Mouse (Mus musculus) frontal cortex, postnatal 36 days (tissue): ENCODE data around the gene Gipc3.

Source experiments
- DNase-seq, 2 experiments: peaks; one replicate each; pipeline ENCODE4 v3.0.0; 2022; ENCODE audit warnings: low spot score in 2 of 2

Gene Gipc3

GRCm38 (mm10) chr10:81346453-81347067 lies 3.5 kb upstream of the Gipc3 start:
- peak in 1 of 2 experiments; percentile 70 for DNase-seq

GRCm38 (mm10) chr10:81345162-81345534 lies 2.1 kb upstream of the Gipc3 start:
- DNase-seq = no peak

GRCm38 (mm10) chr10:81344421-81345161 lies 1.5 kb upstream of the Gipc3 start:
- DNase-seq = no peak

- DNase-seq = no peak
These were observed 1.6 kb downstream of the Gipc3 start for GRCm38 (mm10) chr10:81341333-81341949.

- no peak for DNase-seq
These were observed 2.3 kb downstream of the Gipc3 start for GRCm38 (mm10) chr10:81340551-81341332.

- DNase-seq = no peak
These were observed 6.5 kb downstream of the Gipc3 start for GRCm38 (mm10) chr10:81336558-81336957.

GRCm38 (mm10) chr10:81335393-81336340 lies 7.4 kb downstream of the Gipc3 start:
- DNase-seq = no peak

GRCm38 (mm10) chr10:81334324-81334723 lies 8.7 kb downstream of the Gipc3 start:
- DNase-seq = no peak

GRCm38 (mm10) chr10:81332277-81332676 lies 10.8 kb downstream of the Gipc3 start:
- DNase-seq = no peak

- no peak for DNase-seq
These were observed 13.1 kb downstream of the Gipc3 start for GRCm38 (mm10) chr10:81330007-81330406.

GRCm38 (mm10) chr10:81329194-81329975 lies 13.7 kb downstream of the Gipc3 start:
- DNase-seq = no peak

- DNase-seq = no peak
These were observed 14.7 kb downstream of the Gipc3 start, which contains the start of gene Tbxa2r for GRCm38 (mm10) chr10:81328386-81328785. Gene Tbxa2r, plus strand, starts transcription at chr10:81328731.

- no peak for DNase-seq
These were observed 15.1 kb downstream of the Gipc3 start for GRCm38 (mm10) chr10:81327959-81328358.

GRCm38 (mm10) chr10:81326858-81327257 lies 16.2 kb downstream of the Gipc3 start:
- DNase-seq = no peak

- no peak for DNase-seq
These were observed 17.3 kb downstream of the Gipc3 start for GRCm38 (mm10) chr10:81325781-81326180.

GRCm38 (mm10) chr10:81325176-81325575 lies 17.9 kb downstream of the Gipc3 start:
- DNase-seq = no peak

GRCm38 (mm10) chr10:81323791-81324530 lies 19.1 kb downstream of the Gipc3 start:
- DNase-seq = no peak

GRCm38 (mm10) chr10:81323141-81323775 lies 19.8 kb downstream of the Gipc3 start:
- DNase-seq = no peak

GRCm38 (mm10) chr10:81322444-81322843 lies 20.6 kb downstream of the Gipc3 start:
- no peak for DNase-seq
